Mouse (Mus musculus): ENCODE measurements at regions not wholly inside any gene's neighbourhood (a gene's known extent, or its start where the extent isn't known, plus 50 kb on each side); places are given as distances from the start of the nearest gene placed in this dataset.

DNA sequence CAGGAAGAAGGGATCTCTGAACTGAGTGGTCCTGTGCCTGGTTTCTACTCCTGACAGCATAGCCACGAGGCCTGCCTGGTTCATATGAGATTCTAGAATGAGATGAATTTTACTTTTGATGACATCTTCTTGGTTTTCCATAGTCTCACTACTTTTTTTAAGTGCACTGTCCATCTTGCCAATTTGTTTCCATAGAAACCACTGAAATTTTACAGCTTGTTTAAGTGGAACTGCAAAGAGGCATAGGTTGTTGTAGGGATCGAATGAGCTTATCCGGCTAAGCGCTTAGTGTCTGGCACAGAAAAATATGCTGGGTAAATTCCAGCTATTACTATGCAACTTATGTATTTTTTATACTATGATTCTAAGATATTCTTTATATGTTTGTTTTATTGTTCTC is 100.8 kb upstream of the Fshr start:
- DNase-seq (ENCODE audit: low spot score in 2 of 2): peak in 1 of 2 experiments; percentile 5

DNA sequence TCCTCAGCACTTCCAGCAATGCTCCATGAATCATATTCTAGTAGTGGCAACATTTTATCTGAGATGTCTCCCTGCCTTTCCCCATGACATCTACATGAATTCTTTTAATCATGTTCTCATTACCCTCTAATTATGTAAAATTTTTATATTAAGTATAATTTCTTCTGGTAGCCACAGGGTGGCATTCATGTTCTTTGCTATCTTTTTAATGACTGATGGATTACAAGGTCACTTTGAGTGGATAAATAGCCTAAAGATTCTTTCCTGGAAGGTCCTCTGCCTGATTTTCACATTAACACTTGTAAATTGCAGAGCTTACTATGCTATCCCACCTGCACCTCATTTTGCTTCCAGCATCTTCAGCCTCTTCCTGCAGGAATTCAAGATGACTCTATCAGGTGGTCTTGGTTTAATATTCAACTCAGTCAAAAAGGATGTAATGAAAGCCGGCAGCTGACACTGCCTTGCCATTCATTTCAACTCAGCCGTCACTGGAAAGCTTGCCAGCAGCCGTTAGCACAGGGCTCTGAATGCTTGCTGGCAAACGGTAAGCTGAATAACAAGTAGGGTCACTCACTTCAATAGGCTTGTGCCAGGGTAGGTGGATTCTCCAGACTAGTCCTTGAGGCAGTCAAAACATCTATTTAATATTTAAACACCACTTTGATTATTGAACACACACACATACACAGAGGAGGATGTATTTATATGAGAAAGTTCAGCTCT is 97.0 kb upstream of the Fshr start:
- no peak for DNase-seq (ENCODE audit: low spot score in 2 of 2)

DNA sequence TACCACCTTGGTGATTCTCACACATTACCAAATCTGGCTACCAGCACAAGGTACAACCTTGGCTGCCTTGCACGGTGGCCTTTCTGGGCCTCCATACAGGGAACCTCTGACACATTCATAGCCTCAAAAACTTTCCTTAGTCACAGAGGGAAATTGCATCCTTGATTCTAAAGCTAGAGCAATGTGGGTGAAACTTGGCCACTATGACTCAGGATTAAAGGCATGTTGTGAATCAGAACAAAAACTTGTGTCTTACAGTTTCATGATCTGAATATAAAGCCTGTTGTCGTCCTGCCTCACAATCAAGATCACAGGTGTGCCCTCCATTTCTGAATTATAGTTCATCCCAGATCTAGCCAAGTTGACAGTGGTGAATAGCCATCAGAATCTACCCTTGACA is 80.8 kb upstream of the Fshr start:
- DNase-seq (ENCODE audit: low spot score in 2 of 2): no peak

GRCm38 (mm10) chr17:89272141-89272540 is 71.7 kb upstream of the Fshr start:
- DNase-seq (ENCODE audit: low spot score in 2 of 2): no peak

DNA sequence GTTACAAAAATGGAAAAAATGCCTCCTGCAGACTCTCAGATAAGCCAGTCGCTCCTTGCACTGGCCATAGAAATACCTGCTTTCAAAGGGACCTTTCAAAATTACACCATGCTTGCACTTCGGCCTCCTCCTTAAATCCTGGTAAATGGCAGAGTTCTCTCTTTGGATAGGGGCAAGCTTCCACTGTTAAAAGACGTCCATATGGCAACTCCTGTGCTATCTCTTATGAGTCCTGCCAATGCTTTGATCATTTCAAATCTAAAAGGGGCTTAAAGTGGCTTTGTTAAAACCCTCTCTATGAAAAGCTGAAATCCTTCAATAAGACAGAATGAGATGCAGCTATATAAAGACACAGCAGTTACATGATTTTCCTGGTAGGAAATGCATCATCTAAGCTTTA is 55.2 kb upstream of the Fshr start:
- DNase-seq (ENCODE audit: low spot score in 2 of 2): no peak

GRCm38 (mm10) chr17:89250811-89251210 is 50.3 kb upstream of the Fshr start:
- no peak for DNase-seq (ENCODE audit: low spot score in 2 of 2)
